Mouse (Mus musculus) T-helper 1 cell (primary cell): ENCODE results near the gene Klhdc7a.

ENCODE experiments used
- in situ Hi-C: fragments of 300-600 bp; cut with MboI, MseI; formaldehyde crosslinking; loops from one replicate; pipeline ENCODE4 v1.15.1; 2025; ENCODE audit warnings: high pct_unique_total_duplicates

The Klhdc7a gene

GRCm38 (mm10) chr4:139967922-139968321 is at the start of gene Klhdc7a:
Gene Klhdc7a, minus strand, starts transcription at chr4:139968026.
- in situ Hi-C loops = loop anchor here (10.0 kb wide), 1 partner anchor 1163 kb away; no protein-coding TSS in a partner anchor

GRCm38 (mm10) chr4:140015916-140016315 is 48.1 kb upstream of the Klhdc7a start:
- in situ Hi-C loops = no loop called here

- in situ Hi-C loops = no loop called here
Observed at GRCm38 (mm10) chr4:140010728-140011470, 43.1 kb upstream of the Klhdc7a start.

GRCm38 (mm10) chr4:140004932-140005331 is 37.1 kb upstream of the Klhdc7a start:
- in situ Hi-C loops = no loop called here

GRCm38 (mm10) chr4:140004170-140004569 is 36.3 kb upstream of the Klhdc7a start:
- in situ Hi-C loops = no loop called here

- in situ Hi-C loops = no loop called here
Observed at GRCm38 (mm10) chr4:140002069-140002468, 34.2 kb upstream of the Klhdc7a start.

GRCm38 (mm10) chr4:140000911-140001310 is 33.1 kb upstream of the Klhdc7a start:
- in situ Hi-C loops = no loop called here

GRCm38 (mm10) chr4:139999033-139999432 is 31.2 kb upstream of the Klhdc7a start:
- in situ Hi-C loops = no loop called here

- in situ Hi-C loops = no loop called here
Observed at GRCm38 (mm10) chr4:139995659-139996058, 27.8 kb upstream of the Klhdc7a start.

GRCm38 (mm10) chr4:139993111-139993755 is 25.4 kb upstream of the Klhdc7a start:
- in situ Hi-C loops = no loop called here

- in situ Hi-C loops = no loop called here
Observed at GRCm38 (mm10) chr4:139986913-139987312, 19.1 kb upstream of the Klhdc7a start.

GRCm38 (mm10) chr4:139978716-139979115 is 10.9 kb upstream of the Klhdc7a start:
- in situ Hi-C loops = no loop called here

GRCm38 (mm10) chr4:139977308-139977781 is 9.5 kb upstream of the Klhdc7a start:
- in situ Hi-C loops = no loop called here

GRCm38 (mm10) chr4:139974506-139974905 is 6.7 kb upstream of the Klhdc7a start:
- in situ Hi-C loops = no loop called here

- in situ Hi-C loops = loop anchor here (10.0 kb wide), 1 partner anchor 1163 kb away; no protein-coding TSS in a partner anchor
Observed at GRCm38 (mm10) chr4:139967475-139967891, 343 bp downstream of the Klhdc7a start.

GRCm38 (mm10) chr4:139966981-139967380 is 845 bp downstream of the Klhdc7a start:
- in situ Hi-C loops = loop anchor here (10.0 kb wide), 1 partner anchor 1162 kb away; no protein-coding TSS in a partner anchor

GRCm38 (mm10) chr4:139965596-139966185 is 2.1 kb downstream of the Klhdc7a start:
- in situ Hi-C loops = loop anchor here (10.0 kb wide), 1 partner anchor 1161 kb away; no protein-coding TSS in a partner anchor

GRCm38 (mm10) chr4:139964406-139964805 is 3.4 kb downstream of the Klhdc7a start:
- in situ Hi-C loops = loop anchor here (10.0 kb wide), 1 partner anchor 1160 kb away; no protein-coding TSS in a partner anchor

- in situ Hi-C loops = loop anchor here (10.0 kb wide), 1 partner anchor 1159 kb away; no protein-coding TSS in a partner anchor
Observed at GRCm38 (mm10) chr4:139963911-139964310, 3.9 kb downstream of the Klhdc7a start.

GRCm38 (mm10) chr4:139963059-139963458 is 4.8 kb downstream of the Klhdc7a start:
- in situ Hi-C loops = loop anchor here (10.0 kb wide), 1 partner anchor 1158 kb away; no protein-coding TSS in a partner anchor

GRCm38 (mm10) chr4:139961816-139962215 is 6.0 kb downstream of the Klhdc7a start:
- in situ Hi-C loops = loop anchor here (10.0 kb wide), 1 partner anchor 1157 kb away; no protein-coding TSS in a partner anchor

GRCm38 (mm10) chr4:139961329-139961728 is 6.5 kb downstream of the Klhdc7a start:
- in situ Hi-C loops = loop anchor here (10.0 kb wide), 1 partner anchor 1157 kb away; no protein-coding TSS in a partner anchor
